Mouse (Mus musculus): ENCODE data around the gene Smarcd1. TPM values are rescaled to one million over a fixed set of nuclear protein-coding genes. Genes with fewer than 3 reads are reported as not detected.

The Smarcd1 gene
- polyA plus RNA-seq, 1 experiment from 2014 or later = 145 TPM

- no peak for ATAC-seq
- H3K4me1 ChIP-seq (replicated peaks) = peaks cover 41% of the 10 kb centered on the region
- H3K4me3 ChIP-seq (replicated peaks) = no peak overlapping the region
- no peak overlapping the region for H3K4me2 ChIP-seq (replicated peaks)
- no peaks in the 10 kb centered on the region for H3K9me3 ChIP-seq
- H3K27ac ChIP-seq = peak overlapping the region; percentile 71; the same call in 1 of the 2 replicates
- H3K36me3 ChIP-seq = peaks cover 66% of the 10 kb centered on the region
- WGBS = 88% methylated on average over 12 of the region's 12 CpGs
- H3K9ac ChIP-seq (replicated peaks) = no peak overlapping the region
- no peaks in the 10 kb centered on the region for H3K27me3 ChIP-seq
These were observed 14.9 kb downstream of the Smarcd1 start for GRCm38 (mm10) chr15:99716814-99717213.

GRCm38 (mm10) chr15:99717386-99718334 is 15.7 kb downstream of the Smarcd1 start, which contains the start of gene Gpd1:
Gpd1 (plus strand) TSS chr15:99717515.
- WGBS = 73% methylated on average over 26 of the region's 26 CpGs
- H3K9me3 ChIP-seq = no peaks in the 10 kb centered on the region
- H3K36me3 ChIP-seq = peaks cover 66% of the 10 kb centered on the region
- ATAC-seq = no peak
- H3K27me3 ChIP-seq = no peaks in the 10 kb centered on the region
- peaks cover 37% of the 10 kb centered on the region for H3K4me1 ChIP-seq (replicated peaks)
- H3K4me2 ChIP-seq (replicated peaks) = no peak within 1 kb of the TSS
- no peak within 1 kb of the TSS for H3K9ac ChIP-seq (replicated peaks)
- no peak within 1 kb of the TSS for H3K4me3 ChIP-seq (replicated peaks)
- H3K27ac ChIP-seq = peak within 1 kb of the TSS; percentile 71; the same call in 1 of the 2 replicates

GRCm38 (mm10) chr15:99718461-99719021 is 16.6 kb downstream of the Smarcd1 start:
- peaks cover 66% of the 10 kb centered on the region for H3K36me3 ChIP-seq
- no peaks in the 10 kb centered on the region for H3K9me3 ChIP-seq
- H3K4me1 ChIP-seq (replicated peaks) = peaks cover 37% of the 10 kb centered on the region
- no peak overlapping the region for H3K4me3 ChIP-seq (replicated peaks)
- no peak overlapping the region for H3K27ac ChIP-seq
- no peaks in the 10 kb centered on the region for H3K27me3 ChIP-seq
- no peak for ATAC-seq
- 80% methylated on average over 9 of the region's 9 CpGs for WGBS
- H3K9ac ChIP-seq (replicated peaks) = no peak overlapping the region; the same call in 1 of the 2 replicates
- H3K4me2 ChIP-seq (replicated peaks) = no peak overlapping the region

GRCm38 (mm10) chr15:99719865-99720264 is 17.9 kb downstream of the Smarcd1 start:
- peaks cover 58% of the 10 kb centered on the region for H3K36me3 ChIP-seq
- no peak overlapping the region for H3K4me3 ChIP-seq (replicated peaks)
- H3K4me2 ChIP-seq (replicated peaks) = no peak overlapping the region
- no peaks in the 10 kb centered on the region for H3K9me3 ChIP-seq
- H3K9ac ChIP-seq (replicated peaks) = no peak overlapping the region
- no peaks in the 10 kb centered on the region for H3K27me3 ChIP-seq
- 79% methylated on average over 8 of the region's 8 CpGs for WGBS
- no peak for ATAC-seq
- H3K27ac ChIP-seq = no peak overlapping the region
- peaks cover 42% of the 10 kb centered on the region for H3K4me1 ChIP-seq (replicated peaks)

GRCm38 (mm10) chr15:99721921-99722743 is 20.2 kb downstream of the Smarcd1 start:
- H3K4me3 ChIP-seq (replicated peaks) = no peak overlapping the region
- H3K9me3 ChIP-seq = no peaks in the 10 kb centered on the region
- WGBS = 85% methylated on average over 25 of the region's 25 CpGs
- no peaks in the 10 kb centered on the region for H3K27me3 ChIP-seq
- peaks cover 49% of the 10 kb centered on the region for H3K36me3 ChIP-seq
- H3K4me2 ChIP-seq (replicated peaks) = no peak overlapping the region
- H3K27ac ChIP-seq = no peak overlapping the region
- no peak overlapping the region for H3K9ac ChIP-seq (replicated peaks)
- ATAC-seq = no peak
- peaks cover 39% of the 10 kb centered on the region for H3K4me1 ChIP-seq (replicated peaks)

- H3K4me2 ChIP-seq (replicated peaks) = no peak overlapping the region
- WGBS = 56% methylated on average over 10 of the region's 10 CpGs
- peaks cover 53% of the 10 kb centered on the region for H3K36me3 ChIP-seq
- peak overlapping the region; percentile 41 for H3K27ac ChIP-seq
- peaks cover 40% of the 10 kb centered on the region for H3K4me1 ChIP-seq (replicated peaks)
- ATAC-seq = no peak
- H3K9ac ChIP-seq (replicated peaks) = 0 out of 2 replicates have a peak overlapping the region, but pooled peaks have one; percentile 29
- H3K27me3 ChIP-seq = no peaks in the 10 kb centered on the region
- no peaks in the 10 kb centered on the region for H3K9me3 ChIP-seq
- H3K4me3 ChIP-seq (replicated peaks) = no peak overlapping the region
These were observed 21.2 kb downstream of the Smarcd1 start for GRCm38 (mm10) chr15:99723120-99723514.

GRCm38 (mm10) chr15:99723515-99724291 is 21.8 kb downstream of the Smarcd1 start:
- Histone ChIP-seq H3K27me3 (no peaks in the 10 kb centered on the region), H3K9me3 (no peaks in the 10 kb centered on the region), H3K4me1 (replicated peaks) (peaks cover 40% of the 10 kb centered on the region), H3K4me3 (replicated peaks) (no peak overlapping the region), H3K36me3 (peaks cover 53% of the 10 kb centered on the region), H3K27ac (peak overlapping the region; percentile 41), H3K9ac (replicated peaks) (peak overlapping the region; percentile 47; the same call in 1 of the 2 replicates), H3K4me2 (replicated peaks) (no peak overlapping the region; the same call in 1 of the 2 replicates)
- 18% methylated on average over 11 of the region's 11 CpGs for WGBS
- ATAC-seq = no peak

- peak overlapping the region; percentile 63 for H3K9ac ChIP-seq (replicated peaks)
- peaks cover 40% of the 10 kb centered on the region for H3K4me1 ChIP-seq (replicated peaks)
- H3K27me3 ChIP-seq = no peaks in the 10 kb centered on the region
- peak; percentile 40 for ATAC-seq
- peak overlapping the region; percentile 41 for H3K27ac ChIP-seq
- H3K4me3 ChIP-seq (replicated peaks) = peak overlapping the region; percentile 88
- WGBS = 11% methylated on average over 16 of the region's 16 CpGs
- no peaks in the 10 kb centered on the region for H3K9me3 ChIP-seq
- peaks cover 55% of the 10 kb centered on the region for H3K36me3 ChIP-seq
- H3K4me2 ChIP-seq (replicated peaks) = peak overlapping the region; percentile 55
These were observed 22.5 kb downstream of the Smarcd1 start for GRCm38 (mm10) chr15:99724292-99725021.

GRCm38 (mm10) chr15:99725341-99726155 is 23.6 kb downstream of the Smarcd1 start, which contains the start of gene Cox14:
Cox14 (plus strand) TSS chr15:99725618.
- peaks cover 40% of the 10 kb centered on the region for H3K4me1 ChIP-seq (replicated peaks)
- H3K4me3 ChIP-seq (replicated peaks) = peak within 1 kb of the TSS; percentile 88
- no peaks in the 10 kb centered on the region for H3K9me3 ChIP-seq
- H3K27me3 ChIP-seq = no peaks in the 10 kb centered on the region
- peak; percentile 96 for ATAC-seq
- H3K4me2 ChIP-seq (replicated peaks) = peak within 1 kb of the TSS; percentile 90
- H3K27ac ChIP-seq = peak within 1 kb of the TSS; percentile 92
- peak within 1 kb of the TSS; percentile 94 for H3K9ac ChIP-seq (replicated peaks)
- WGBS = under 1% methylated on average over 68 of the region's 68 CpGs
- peaks cover 52% of the 10 kb centered on the region for H3K36me3 ChIP-seq

- WGBS = 93% methylated on average over 2 of the region's 2 CpGs
These were observed 24.6 kb downstream of the Smarcd1 start for GRCm38 (mm10) chr15:99726549-99726948.

More at GRCm38 (mm10) chr15:99726549-99726948, 24.6 kb downstream of the Smarcd1 start:
- H3K4me1 ChIP-seq (replicated peaks) = peaks cover 38% of the 10 kb centered on the region
- H3K36me3 ChIP-seq = peaks cover 48% of the 10 kb centered on the region
- peak overlapping the region; percentile 90 for H3K4me2 ChIP-seq (replicated peaks)
- no peaks in the 10 kb centered on the region for H3K9me3 ChIP-seq
- H3K4me3 ChIP-seq (replicated peaks) = peak overlapping the region; percentile 88
- no peaks in the 10 kb centered on the region for H3K27me3 ChIP-seq
- ATAC-seq = no peak
- H3K9ac ChIP-seq (replicated peaks) = peak overlapping the region; percentile 94
- no peak overlapping the region for H3K27ac ChIP-seq

Data from midbrain, embryonic 13.5 days (tissue).